Mouse (Mus musculus) monocyte, adult 5-6 weeks (primary cell): ENCODE measurements around the gene Mapk8. TPM values are rescaled to one million over a fixed set of nuclear protein-coding genes. Genes with fewer than 3 reads are reported as not detected.

Source experiments
- ATAC-seq: fragments of 153-309, 156-312 bp; replicated peaks from 2 replicates; pipeline ENCODE4 v1.8.0; 2017; ENCODE audit warnings: mild to moderate bottlenecking; ENCODE audit not compliant: low TSS enrichment, insufficient number of reproducible peaks, severe bottlenecking, poor library complexity, low FRiP score
- total RNA-seq: library from RNA; stranded (forward); fragments of 200-1000, 200-491, 200-594 nt; gene quantifications from 3 replicates; pipeline ENCODE4 v1.2.3, GENCODE M21; 2017

Gene Mapk8
- total RNA-seq, 1 experiment from 2014 or later: 45.5 TPM

DNA sequence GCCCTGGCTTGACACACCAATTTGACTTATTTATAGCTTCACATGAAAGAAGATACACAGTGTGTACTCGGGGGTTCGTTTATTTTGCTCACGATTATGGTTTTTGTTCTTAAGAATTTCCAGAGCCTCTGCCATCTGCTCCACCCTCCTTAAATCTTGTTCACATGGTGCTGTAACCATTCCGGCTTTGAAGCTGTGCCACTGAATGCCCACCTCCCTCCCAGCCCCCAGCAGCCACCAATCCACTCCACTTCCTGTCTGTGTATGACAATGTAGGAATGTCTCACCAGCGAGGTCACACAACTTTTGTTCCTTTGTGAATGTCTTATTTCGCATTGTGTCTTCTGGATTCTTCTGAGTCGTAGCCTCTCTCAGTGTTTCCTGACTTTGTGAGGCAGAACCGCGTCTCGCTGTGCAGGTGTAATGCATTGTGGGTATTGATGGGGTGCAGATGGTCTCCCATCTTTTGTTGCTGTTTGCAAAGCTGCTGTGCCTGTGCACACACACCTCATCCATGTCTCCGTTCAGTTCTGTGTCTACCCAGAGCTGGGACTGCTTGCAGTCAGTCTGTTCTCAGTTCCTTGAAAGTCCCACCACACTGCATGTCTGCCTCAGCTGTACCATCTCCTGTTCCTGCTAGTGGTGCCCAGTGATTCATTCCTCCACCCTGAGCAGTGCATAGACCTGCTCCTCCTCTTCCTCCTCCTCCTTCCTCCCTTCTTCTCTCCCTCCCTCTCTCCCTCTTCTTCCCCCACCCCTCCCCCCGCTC, 89.2 kb downstream of the Mapk8 start:
- ATAC-seq: no peak

DNA sequence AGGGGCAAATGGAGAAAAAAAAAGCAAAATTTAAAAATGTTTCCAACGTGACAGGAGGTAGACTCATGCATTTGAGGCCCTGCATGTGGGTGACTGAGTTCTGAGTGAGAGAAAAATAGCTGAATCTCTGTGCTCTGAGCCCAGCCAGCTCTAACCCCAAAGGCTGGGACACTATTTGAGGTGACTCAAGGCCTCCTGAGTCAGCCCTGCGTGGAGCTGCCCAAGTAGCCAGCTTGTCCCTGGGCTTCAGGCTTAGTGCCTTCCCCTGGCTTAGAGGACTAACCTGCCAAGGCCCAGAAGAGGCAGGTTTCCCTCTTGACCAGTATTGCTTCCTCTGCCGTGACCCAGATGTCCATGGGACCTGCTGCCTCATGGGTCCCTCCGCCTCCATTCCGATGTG, 91.7 kb downstream of the Mapk8 start:
- ATAC-seq: no peak

DNA sequence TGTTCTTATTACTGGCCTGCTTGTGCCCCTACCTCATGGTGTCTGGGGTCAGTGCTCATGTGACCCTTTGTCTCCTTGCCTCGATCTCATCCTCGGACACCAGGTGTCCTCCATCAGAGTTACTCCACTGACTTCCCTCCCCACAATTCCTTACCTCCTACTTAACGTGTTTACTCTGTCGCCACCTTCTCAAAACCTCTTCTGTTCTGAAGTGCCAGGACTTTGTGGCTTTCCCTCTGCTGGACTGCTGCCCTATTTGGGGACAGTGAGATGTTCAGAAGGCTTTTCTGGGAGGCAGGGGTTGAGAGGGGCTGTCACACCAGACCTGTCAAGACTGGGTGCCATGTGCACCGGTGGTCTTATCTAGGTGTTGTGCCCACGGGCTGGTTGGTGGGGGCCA, 94.1 kb downstream of the Mapk8 start:
- no peak for ATAC-seq

DNA sequence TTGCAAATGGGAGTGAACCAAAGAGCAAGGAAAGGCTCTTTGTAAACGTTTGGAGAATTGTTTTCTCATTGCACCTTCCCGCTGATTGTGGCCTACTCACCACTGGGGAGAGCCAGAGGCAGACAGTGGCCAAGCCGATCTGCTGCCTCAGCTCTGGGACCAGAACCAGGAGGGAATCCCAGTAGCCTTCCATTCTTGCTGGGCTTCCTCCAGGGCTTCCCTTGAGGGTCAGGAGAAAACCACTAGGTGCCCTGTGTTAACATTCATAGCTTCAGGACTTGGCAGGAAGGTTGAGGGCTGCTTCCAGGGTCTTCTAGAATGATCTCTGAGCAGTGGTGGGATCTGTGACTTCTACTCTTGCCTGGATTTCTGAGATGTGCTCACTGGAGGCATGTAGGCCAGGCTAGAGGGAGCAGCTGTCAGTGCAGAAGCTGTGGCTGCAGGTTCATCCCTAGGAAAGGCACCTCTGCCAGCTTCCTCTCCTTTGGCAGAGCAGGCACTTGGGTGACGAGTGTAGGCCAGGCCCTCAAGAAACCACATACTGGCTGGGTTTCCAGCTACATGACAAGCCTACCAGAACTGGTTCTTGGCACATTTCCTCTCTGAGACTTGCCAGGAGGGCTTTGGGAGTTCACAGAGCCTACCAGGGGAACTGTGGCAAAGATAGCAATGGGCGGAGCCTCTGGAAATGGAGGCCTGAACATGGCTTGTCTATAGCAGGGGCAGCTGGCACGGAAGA, 94.8 kb downstream of the Mapk8 start:
- no peak for ATAC-seq

DNA sequence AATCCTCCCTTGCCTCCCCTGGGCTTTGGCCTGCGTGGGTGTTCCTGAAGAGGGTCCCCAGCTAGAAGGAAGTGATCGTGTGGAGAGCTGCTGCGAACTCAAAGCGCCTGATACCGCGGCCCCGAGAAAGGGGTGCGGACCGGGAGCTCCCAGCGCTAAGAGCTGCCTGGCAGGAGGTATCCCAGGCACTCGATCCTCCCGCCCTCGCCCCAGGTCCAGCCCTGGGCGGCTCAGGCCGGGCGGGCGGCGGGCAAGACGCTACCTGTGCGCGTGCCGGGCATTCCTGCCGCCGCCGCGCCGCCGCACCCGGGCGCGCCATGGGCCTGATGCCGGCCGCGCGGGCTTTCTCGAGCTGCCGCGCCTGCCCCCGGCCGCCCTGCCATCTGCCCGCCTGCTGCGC, 95.9 kb downstream of the Mapk8 start:
- no peak for ATAC-seq

DNA sequence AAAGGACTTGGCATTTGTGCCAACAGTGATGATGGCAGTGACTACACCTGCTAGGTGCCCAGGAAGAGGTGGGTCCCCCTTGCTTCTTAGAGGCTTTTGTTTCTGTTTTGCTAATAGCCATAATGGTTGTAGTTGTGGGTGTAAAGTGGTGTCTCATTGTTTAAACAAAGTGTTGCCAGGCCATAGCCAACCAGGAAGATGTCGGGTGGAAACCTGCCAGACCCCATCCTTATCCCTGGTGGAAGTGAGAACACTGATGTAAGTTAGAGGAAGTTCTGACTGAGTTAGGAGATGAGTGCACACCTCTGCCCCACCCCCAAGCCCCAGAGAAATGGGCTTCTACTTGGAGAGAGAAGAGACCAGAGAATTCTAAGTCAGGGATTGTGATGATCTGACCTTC, 98.8 kb downstream of the Mapk8 start:
- ATAC-seq: no peak

DNA sequence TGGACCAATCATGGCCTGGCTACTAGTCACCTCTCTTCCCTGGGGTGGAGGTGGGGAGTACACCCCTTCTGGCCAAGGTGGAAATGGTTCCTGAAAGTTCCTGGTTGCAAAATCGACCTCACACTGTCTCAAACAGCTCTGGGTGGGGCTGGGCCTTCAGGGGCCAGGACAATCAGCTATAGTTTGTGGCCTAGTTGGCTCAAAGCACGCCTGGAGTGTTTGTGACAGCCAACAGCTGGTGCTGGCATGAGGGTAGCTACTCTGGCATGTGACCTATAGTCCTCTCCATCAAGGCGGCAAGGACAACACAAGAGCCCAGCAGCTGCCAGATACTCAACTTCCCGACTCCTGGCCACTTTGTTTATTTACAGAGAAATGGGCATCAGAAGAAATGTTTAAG, 99.2 kb downstream of the Mapk8 start:
- no peak for ATAC-seq

DNA sequence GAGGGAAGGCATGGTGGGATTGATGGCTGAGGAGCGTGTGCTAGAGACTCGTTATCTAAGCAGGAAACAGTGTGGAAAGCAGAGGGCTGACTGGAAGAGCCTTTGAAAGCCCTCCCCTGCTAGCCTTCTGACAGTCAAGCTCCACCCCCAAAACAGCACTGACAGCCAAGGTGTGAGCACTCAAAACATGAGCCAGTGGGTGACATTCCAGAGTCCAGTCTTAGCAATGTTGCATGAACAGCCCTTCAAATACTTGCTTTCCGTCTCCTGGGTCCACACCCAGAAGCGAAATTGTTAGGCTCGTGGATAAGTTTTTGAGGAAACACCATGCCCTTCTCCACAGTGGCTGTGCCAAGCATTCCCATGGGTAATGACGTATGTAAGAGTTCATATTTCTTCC, 100.4 kb downstream of the Mapk8 start:
- ATAC-seq: no peak

DNA sequence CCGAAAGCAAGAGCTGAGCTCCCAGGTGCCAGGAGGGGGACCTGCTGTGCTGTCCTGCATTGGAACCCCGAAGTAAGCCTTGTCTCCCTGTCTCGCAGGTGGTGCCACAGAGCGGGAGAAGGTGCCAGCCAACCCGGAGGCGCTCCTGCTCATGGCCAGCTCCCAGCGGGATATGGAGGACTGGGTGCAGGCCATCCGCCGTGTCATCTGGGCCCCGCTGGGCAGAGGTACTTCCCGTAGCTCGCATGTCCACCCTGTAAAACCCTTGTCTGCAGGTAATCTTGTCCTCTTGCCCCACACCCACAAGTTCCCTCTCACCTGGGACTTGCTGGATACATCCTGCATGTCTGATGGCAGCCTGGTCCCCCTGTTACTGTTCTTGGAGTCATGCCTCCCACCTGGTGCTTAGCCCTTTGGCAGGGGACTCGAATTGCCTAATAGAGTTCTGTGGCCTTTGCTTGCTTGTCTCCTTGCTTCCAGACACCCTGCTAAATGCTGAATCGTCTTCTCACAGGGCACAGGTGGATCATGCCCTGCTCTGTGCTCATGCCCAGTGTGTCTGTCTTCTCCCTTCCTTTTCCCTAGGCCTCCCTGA, 103.7 kb downstream of the Mapk8 start:
- ATAC-seq: no peak

DNA sequence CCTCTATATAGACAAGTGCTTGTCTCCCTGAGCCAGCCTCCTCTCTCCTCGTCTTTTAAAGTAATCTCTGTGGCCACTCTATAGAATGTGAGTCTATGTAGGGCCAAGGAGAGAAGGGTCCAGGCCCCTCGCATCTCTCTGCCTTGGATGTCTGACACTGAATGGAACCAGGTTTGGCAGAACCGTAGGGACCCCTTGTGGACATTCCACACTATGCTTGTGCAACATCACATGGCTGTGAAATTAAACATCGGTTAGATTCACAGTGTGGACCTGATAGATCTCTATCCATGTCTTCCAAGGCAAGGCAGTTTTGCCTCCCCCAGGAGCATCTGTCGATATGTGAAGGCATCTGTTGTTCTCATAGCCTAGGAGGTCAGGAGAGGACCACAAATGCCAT, 108.3 kb downstream of the Mapk8 start:
- no peak for ATAC-seq

DNA sequence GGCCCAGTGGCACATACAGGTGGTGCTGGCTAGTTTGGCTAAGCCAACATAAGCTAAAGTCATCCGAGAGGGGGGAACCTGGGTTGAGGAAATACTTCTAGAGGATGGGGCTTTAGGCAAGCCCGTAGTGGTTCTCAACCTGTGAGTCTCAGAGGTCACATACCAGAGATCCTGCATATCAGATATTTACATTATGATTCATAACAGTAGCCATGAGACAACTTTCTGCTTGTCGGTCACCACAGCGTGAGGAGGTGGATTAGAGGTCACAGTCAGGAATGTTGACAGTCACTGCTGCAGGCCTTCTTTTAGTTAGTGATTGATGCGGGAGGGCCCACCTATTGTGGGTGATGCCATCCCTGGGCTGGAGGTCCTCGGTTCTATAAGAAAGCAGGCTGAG, 111.2 kb downstream of the Mapk8 start:
- no peak for ATAC-seq

DNA sequence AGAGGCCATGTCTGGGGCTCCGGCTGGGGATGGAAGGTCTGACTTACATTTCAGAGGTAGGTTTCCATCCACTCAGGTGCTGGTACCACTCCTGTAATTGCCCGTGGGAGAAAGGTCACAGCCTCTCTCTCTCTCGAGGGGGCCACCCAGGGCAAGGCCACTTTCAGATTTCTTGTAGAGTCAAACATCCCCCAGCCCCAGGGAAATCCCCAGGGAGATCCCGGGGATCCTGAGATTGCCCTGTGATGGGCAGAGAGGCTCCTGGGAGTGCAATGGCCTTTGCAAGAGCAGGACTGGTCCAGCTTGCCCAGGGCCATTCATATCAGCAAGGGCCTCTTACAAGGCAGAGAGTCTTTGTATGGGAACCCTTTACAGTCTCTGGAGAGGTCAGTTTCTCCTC, 112.6 kb downstream of the Mapk8 start:
- no peak for ATAC-seq

DNA sequence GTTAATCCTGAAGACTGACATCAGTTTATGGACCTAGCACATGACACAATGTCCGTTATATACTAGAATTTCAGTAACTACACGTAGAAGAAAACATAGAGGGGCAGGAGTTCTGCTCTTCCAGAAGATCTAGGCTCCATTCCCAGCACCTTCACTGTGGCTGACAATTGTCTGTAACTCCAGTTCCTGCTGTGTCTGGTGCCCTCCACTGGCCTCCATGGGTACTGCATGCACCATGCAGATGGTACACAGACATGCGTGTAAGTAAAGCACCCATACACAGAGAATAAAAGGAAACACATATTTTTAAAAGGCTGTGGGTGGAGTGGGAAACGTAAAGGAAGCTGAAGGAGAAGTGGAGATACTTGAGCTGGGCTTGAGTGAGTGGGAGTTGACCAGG, 113.1 kb downstream of the Mapk8 start:
- no peak for ATAC-seq

DNA sequence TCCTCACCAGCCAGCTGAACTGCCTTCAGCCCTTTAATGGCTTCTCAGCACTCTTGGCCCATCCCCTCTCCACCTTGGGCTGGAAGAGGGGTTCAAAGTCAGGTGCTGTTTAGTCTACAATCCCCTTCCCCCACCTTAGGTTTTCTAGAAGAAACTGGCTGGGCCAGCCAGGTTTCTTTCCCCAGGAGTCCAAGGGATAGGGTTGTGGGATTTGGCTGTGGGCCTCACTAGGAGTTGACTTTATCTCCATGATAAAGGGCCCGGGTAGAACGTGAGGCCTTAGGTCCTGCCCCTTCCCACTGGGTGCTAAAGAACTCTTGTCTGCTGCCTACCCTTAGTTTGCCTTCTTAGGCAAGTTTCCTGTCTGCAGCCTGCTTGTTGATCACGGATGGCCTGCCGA, 115.3 kb downstream of the Mapk8 start:
- ATAC-seq: no peak

DNA sequence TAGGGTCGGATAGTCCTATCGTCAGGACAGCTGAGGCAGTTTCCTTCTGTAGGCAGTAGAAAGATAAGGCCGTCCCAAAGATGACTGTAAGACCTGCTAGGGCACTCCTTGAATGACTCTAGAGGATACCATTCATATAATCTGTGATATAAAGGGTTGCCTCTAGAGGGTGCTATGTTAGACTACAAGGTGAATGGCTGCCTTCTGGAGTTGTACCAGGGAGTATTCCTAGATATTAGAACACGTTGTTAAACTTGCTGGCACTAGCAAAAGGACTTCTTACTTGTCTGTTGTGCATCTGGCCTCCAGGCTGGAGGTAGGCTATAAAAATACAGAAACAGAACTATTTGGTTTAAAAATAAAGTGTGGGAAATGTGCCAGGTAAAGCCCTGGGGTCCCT, 116.0 kb downstream of the Mapk8 start:
- ATAC-seq: no peak

DNA sequence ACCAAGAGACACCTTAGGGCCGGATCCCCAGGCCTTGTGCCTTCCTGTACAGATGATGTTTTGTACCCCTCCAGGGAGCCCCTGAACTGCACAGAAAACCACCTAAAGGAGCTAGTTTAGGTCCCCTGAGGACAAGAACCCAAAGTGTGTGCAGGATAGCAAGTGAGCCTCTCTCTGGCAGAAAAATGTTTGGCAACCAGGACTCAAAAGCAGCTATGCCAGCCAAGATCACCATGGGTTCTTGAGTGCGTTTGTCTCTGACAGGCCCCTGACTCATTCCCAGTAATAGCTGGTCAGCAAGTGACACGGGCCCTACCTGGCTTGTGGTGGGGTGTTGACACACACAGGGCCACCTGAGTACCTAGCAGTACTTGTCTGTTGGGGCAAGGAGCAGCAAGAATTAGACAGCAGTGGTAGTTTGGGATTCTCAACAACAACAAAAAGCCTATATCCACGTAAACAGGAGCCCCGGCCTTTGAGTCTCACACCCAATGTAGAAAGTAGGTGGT, 117.6 kb downstream of the Mapk8 start:
- ATAC-seq: no peak

DNA sequence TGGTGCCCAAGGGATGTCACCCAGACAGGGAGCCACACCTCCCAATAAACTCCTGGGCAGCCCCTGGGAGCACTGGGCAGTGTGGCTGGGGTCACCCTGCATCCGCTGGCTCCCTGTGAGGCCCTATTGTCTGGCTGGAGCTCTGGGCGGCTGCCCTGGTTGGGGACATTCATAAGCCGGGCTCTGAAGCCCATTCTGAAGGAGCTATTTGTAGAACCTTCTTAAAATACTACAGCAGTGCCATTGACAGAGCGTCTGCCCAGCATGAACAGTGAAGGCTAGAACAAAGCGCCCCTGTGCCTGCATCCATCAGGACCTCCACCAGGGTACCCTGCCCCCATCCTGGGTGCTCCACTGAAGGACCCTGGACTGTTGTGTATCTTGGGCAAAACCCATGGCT, 118.6 kb downstream of the Mapk8 start:
- ATAC-seq: no peak
